Mouse (Mus musculus) testis, adult 2 months (tissue): ENCODE data around the gene Arid1b.

Experiments used
- CTCF ChIP-seq: fragments of 200-500 bp; IDR thresholded peaks from 2 replicates; pipeline ENCODE4 v1.5.1; 2012; ENCODE audit warnings: low read depth, mild to moderate bottlenecking, inconsistent platforms, low read length, moderate library complexity; ENCODE audit not compliant: control insufficient read depth, insufficient read depth, insufficient replicate concordance
- POLR2A ChIP-seq: fragments of 200-500 bp; IDR thresholded peaks from 2 replicates; pipeline ENCODE4 v1.6.1; 2012; ENCODE audit warnings: low read depth, mild to moderate bottlenecking, inconsistent platforms, low read length, moderate library complexity; ENCODE audit not compliant: control insufficient read depth

- TF ChIP-seq POLR2A (no peak), CTCF (no peak)
These were observed 303.4 kb downstream of the Arid1b start for GRCm38 (mm10) chr17:5297491-5297890.
